Mouse (Mus musculus) lung, postnatal 14 days (tissue): Measurements from ENCODE around the gene Pdzd8.

Source experiments
- DNase-seq: peaks from one replicate; pipeline ENCODE4 v3.0.0; 2021

The Pdzd8 gene

GRCm38 (mm10) chr19:59345658-59346283 is at the start of gene Pdzd8:
Gene Pdzd8, minus strand, starts transcription at chr19:59345780.
- DNase-seq, result peak; percentile 91

DNA sequence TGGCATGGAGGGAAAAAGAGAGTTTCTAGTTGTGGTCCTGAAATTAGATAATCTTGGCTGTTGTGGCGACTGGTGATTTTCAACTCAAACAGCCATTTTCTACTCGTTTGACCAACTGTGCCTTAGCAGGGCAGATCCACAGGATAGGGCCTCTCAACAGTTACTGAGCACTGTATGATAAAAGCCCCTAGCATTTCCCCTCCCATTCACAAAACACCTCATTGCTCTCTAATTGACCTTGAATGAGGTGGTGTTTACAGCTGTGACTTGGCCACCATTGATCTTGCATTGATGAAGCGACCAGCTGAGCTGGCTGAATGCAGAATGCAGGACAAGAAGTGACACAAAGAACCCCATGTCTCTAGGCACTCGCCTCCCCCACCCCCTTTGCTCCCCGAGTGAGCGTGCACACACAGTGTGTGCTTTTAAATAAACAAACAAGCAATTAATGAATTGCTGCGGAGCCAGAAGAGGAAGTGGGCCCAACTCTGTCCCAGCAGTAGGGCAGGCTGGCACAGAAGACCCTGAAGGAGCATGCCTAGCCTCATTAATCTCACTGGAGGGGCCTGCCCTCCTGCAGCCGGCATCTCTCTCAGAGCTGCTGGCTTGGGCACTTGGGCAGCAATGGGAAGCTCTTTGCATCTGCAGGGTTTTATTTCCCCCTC is 48.3 kb upstream of the Pdzd8 start:
- no peak for DNase-seq

DNA sequence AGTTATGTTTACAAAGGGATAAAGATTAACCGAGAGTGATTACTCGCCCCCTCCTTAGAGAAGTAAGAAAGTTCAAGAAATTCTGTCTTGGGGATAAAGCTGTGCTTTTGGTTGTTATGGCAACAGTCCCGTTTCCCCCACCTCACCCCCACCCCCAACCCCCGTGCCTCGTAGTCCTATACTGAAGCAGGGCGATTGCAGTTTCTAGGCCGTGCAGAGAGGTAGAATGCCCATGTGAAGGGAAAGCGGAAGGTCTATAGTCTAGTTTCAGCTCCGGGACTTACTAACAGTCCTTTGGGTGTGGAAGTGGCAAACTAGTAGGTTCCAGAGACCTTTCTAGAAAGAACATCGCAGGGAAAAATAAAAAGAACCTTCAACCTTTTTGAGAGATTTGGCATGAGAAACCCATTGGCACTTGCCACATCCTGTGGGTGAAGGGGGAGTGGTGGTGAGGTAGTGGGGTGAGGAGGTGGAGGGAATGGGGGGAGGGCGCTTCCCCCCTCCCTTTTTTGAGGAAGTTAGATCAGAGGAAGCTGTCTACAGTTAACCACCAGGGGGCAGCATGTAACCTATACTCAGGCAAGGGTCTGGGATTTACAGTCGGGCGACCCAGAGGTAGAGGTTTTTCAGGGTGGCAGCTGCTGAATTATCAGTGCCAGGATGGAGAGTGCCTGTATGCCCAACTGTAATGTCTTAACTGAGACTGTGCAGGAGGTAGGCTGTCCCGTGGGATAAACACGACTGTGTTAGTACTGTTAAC is 43.4 kb upstream of the Pdzd8 start:
- DNase-seq, result peak; percentile 74

- no peak for DNase-seq
These were observed 42.8 kb upstream of the Pdzd8 start for GRCm38 (mm10) chr19:59388399-59388798.

DNA sequence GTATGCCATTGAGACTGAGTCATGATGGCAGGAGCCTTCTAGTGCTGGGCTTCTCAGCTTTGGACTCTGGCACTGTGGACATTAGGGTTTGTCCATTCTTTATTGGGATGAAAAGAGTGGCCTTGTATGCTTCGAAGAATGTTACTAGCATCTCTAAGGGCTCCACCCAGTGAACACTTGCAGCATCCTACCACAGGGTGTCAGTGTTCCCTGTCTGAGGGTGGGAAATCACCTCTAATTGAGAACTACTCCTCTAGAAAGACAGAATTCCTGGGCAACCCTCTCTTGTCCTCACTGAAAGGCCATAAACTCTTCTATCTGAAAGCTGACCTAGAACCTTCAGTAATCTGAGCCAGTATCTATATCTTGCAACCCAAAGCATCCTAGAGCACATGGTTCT is 41.6 kb upstream of the Pdzd8 start:
- peak; percentile 12 for DNase-seq

- DNase-seq, result no peak
These were observed 39.3 kb upstream of the Pdzd8 start for GRCm38 (mm10) chr19:59384582-59385495.

DNA sequence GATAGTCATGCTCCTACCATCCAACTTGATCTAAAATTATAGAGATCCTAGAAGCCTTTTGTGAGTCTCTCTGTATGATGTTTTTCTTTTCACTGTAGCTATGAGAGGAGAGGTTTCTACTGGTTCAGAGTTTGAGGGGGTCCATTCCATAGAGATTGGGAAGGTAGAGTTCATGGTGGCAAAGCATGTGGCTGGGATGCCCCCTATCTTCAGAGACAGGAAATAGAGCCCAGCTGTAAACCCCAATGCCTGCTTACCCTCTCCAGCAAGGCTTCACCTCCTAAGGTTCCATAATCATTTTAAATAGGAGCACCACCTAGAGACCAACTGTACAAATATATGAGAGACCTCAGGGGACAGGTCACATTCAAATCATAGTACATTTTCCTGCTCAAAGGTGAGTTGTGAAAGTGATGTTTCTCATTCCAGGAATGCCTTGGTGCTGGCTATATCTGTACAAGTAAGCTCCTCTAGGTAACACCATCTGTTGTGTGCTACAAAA is 36.9 kb upstream of the Pdzd8 start:
- DNase-seq, result no peak

GRCm38 (mm10) chr19:59379995-59380394 is 34.4 kb upstream of the Pdzd8 start:
- no peak for DNase-seq

- no peak for DNase-seq
These were observed 30.9 kb upstream of the Pdzd8 start for GRCm38 (mm10) chr19:59376481-59376880.

DNA sequence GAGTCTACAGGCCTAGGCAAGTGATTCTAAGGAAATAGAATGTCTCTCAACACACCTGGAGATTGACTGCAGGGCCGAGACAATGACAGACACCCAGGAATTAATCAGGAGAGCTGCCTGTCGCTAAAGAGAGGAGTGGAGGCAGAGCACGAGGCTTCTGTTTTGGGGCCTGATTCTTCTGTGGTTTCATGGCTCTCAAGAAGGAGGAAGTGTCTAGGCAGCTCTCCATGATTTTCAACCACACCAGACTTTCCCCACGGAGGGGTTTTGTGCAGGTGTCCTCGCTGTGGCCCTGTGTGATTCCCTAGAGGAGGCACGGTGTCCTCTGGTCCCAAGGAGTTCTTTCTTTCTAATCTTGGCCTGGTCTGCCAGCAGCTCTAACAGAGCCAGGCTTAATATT is 29.4 kb upstream of the Pdzd8 start:
- no peak for DNase-seq

GRCm38 (mm10) chr19:59372928-59373327 is 27.3 kb upstream of the Pdzd8 start:
- no peak for DNase-seq

DNA sequence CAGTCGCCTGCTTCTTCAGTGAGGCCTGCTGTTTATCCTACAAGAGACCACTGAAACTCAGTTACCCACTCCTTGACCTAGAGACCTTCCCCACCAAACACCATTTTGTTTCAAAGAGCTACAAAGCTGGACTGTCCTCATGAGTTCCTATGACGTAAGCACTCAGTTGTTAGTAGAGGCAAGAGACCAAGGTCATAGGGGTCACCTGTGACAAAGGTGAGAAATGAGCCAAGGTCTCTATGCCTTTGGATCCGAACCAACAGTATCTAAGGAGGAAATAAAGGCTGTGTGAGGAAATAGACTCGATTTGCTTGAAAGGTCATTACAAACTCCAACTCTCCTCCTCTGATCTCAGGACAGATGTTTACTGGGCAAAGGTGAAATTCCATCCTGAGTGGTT is 25.4 kb upstream of the Pdzd8 start:
- DNase-seq, result no peak

GRCm38 (mm10) chr19:59367892-59368291 is 22.3 kb upstream of the Pdzd8 start:
- DNase-seq, result no peak

GRCm38 (mm10) chr19:59366724-59367123 is 21.1 kb upstream of the Pdzd8 start:
- DNase-seq, result no peak

DNA sequence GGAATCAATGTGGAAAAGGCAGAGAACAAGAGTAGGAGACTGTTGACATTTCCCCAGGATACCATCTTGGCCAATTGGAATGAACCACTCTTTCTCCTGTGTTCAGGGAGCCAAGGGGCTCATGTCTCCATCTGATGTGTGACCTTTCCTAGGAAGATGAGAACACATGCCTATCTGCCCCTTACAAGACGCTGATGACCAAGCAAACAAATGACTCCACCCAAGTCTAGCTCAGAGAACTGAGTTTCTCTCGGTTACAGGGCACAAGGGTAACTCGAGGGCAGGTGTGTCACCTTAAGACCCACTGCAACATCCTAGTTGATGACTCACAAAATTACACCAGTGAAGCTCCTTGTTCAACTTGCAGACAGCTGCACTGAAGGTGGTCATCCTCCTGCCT is 18.1 kb upstream of the Pdzd8 start:
- DNase-seq, result no peak

DNA sequence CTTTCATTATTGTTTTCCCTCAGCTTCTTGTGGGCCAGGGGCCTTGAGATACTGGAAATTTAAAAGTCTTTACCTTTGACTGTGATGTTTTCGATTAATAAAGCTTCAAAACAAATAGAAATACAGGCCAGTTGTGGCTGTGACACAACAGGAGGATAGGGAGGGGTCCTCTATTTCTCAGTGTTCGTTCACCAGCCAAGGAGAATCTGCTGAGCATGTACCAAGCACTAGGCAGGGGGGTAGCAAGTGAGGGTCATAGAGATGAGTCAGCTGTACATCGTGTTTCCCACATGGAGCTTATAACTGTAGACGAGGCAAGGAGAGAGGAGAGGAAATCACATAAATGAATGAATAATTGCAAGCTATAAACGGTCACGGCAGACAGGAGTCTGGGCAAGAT is 17.1 kb upstream of the Pdzd8 start:
- DNase-seq, result no peak

DNA sequence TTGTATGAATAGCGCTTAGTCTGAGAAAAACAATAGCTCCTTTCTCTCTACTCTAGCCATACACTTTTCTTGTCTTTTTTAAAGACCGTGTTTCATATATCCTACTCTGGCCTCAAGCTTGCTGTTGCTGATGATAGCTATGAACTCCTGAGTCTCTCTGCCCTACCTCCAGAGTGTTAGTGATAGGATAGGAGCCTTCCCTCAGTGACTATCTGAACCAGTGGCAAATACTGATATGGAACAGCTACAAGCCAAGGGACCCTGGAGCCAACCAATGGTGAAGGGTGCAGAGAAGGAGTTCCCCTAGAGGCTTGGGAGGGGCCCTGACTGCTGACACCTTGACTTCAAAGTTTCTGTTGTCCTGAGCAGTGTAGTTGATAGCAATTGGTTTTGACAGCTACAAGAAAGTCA is 14.9 kb upstream of the Pdzd8 start:
- no peak for DNase-seq

DNA sequence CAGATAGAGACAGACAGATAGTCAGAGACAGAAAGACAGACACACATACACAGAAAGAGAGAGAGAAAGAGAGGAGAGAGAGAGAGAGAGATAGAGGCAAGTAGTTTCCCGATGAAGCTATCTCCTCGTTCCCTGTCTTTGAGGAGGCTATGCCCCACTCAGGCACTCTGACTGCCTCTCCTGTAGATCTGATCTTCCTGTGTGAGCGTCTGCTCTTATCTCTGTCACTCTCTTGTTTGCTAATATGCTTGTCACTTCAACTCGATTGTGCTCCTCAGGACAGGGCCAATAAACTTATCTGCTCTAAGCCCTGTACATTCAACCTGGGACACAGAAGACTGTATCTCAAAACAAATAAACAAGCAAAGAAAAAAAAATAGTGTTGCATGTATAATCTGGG is 13.6 kb upstream of the Pdzd8 start:
- no peak for DNase-seq

DNA sequence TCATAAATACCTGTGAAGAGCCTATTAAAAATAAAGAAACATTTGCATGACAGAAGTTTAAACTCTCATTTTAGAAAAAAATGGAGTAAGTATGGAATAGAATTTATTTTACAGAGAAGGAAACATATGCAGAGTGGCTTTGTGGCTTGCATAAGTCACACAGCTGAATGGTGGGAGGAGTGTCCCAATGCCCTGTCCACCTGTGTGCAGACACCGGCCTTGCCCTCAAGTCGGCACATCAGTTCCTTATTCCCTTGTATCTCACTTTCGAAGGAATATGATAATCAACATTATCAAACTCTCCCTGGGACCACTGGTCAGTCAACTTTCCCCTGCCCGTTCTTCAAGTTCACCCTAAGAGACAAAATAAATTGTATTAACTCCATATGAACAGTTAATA is 12.3 kb upstream of the Pdzd8 start:
- DNase-seq, result no peak

GRCm38 (mm10) chr19:59356843-59357595 is 11.4 kb upstream of the Pdzd8 start:
- DNase-seq, result no peak

DNA sequence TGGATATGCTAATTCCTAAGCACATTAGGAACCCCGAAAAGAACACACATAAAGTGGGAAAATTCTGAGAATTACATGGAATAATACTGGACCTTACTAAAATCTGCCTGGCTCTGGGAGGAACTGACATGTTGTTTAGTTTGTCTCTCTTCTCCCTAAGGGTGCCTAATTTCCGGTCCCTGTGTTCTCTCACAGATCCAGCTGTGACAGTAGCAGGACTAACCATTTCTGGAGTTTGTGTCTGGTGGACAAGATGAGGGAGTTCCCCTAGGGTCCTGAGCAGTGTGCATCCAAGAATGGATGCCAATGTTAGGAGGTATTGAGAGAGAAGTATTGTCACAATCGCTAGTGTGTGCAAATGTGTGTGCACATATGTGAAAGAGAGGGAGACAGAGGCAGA is 10.8 kb upstream of the Pdzd8 start:
- no peak for DNase-seq

DNA sequence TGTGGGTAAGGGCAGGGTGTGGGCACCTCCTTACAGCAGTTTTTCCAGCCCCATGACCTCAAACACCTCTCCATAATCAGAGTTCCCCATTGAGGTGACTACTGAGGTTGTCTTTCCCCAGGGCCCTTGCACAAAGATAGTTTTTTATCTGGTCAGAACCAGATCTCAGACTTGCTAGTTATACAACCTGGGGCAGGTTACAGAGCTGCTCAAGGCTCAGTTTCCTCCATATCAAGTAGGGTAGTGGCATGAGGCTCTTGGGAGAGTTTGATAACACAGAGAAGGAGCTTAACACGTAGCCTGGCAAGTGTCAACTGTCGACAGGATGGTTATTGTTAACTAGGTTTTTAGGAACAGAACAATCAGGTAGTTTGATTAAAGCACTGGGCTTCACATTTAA is 9.3 kb upstream of the Pdzd8 start:
- DNase-seq, result no peak
